Mouse (Mus musculus) kidney, embryonic 15.5 days (tissue): Measurements from ENCODE around the gene Kif26b. TPM values are rescaled to one million over a fixed set of nuclear protein-coding genes. Genes with fewer than 3 reads are reported as not detected.

Experiments
- ATAC-seq: fragments of 200-750 bp; cut with Nextera tagmentation; replicated peaks from 2 replicates; pipeline ENCODE4 v1.8.0; 2017; ENCODE audit warnings: moderate TSS enrichment; ENCODE audit not compliant: low FRiP score
- H3K27ac ChIP-seq: fragments of 300-500 bp; sonication (generic); 2 replicates; pipeline ENCODE4 v1.5.1; 2015; ENCODE audit warnings: mild to moderate bottlenecking, inconsistent platforms
- H3K27me3 ChIP-seq: fragments of 300-500 bp; sonication (generic); 2 replicates; pipeline ENCODE4 v1.6.1; 2015; ENCODE audit warnings: inconsistent platforms
- H3K36me3 ChIP-seq: fragments of 300-500 bp; sonication (generic); 2 replicates; pipeline ENCODE4 v1.6.1; 2015; ENCODE audit warnings: inconsistent platforms
- H3K4me1 ChIP-seq: fragments of 300-500 bp; sonication (generic); 2 replicates; pipeline ENCODE4 v1.6.1; 2015; ENCODE audit warnings: inconsistent platforms
- H3K4me2 ChIP-seq: fragments of 300-500 bp; sonication (generic); 2 replicates; pipeline ENCODE4 v1.6.1; 2015; ENCODE audit warnings: moderate library complexity, mild to moderate bottlenecking, inconsistent platforms
- H3K4me3 ChIP-seq: fragments of 300-500 bp; sonication (generic); replicated peaks from 2 replicates; pipeline ENCODE4 v1.5.1; 2015; ENCODE audit warnings: mild to moderate bottlenecking, inconsistent platforms
- H3K9ac ChIP-seq: fragments of 300-500 bp; sonication (generic); 2 replicates; pipeline ENCODE4 v1.6.1; 2015; ENCODE audit warnings: mild to moderate bottlenecking, inconsistent platforms
- H3K9me3 ChIP-seq: fragments of 300-500 bp; sonication (generic); replicated peaks from 2 replicates; pipeline ENCODE4 v1.6.1; 2016; ENCODE audit warnings: inconsistent platforms
- WGBS: fragments of 180-500 bp; shearing (Covaris S2); methylation state at CpG from one replicate; pipeline ENCODE4 v1.1.7; 2015; ENCODE audit warnings: mixed read lengths; 5-methylcytosine and 5-hydroxymethylcytosine counted together
- polyA plus RNA-seq: library from polyadenylated mRNA; unstranded; fragments of >200 nt; fragmentation: Nextera tagmentation; extraction: Ambion mirVana; gene quantifications from 2 replicates; pipeline ENCODE4 v1.2.1, GENCODE M21; 2015

Kif26b gene
- polyA plus RNA-seq, 1 experiment from 2014 or later: 13.2 TPM

- H3K4me2 ChIP-seq: peak overlapping the region; percentile 12; the same call in 1 of the 2 replicates
- 28% methylated on average over 8 of the region's 8 CpGs for WGBS
- no peak overlapping the region for H3K9ac ChIP-seq
- H3K9me3 ChIP-seq: no peaks in the 10 kb centered on the region
- peaks cover 29% of the 10 kb centered on the region for H3K4me1 ChIP-seq
- no peak overlapping the region for H3K4me3 ChIP-seq
- H3K27ac ChIP-seq: peak overlapping the region; percentile 55
- H3K27me3 ChIP-seq: no peaks in the 10 kb centered on the region
- H3K36me3 ChIP-seq: peaks cover 14% of the 10 kb centered on the region
- ATAC-seq: peak; percentile 68
Observed at GRCm38 (mm10) chr1:178542990-178543944, 14.3 kb downstream of the Kif26b start.

GRCm38 (mm10) chr1:178544585-178544984, 15.7 kb downstream of the Kif26b start:
- no peak overlapping the region for H3K4me3 ChIP-seq
- peaks cover 10% of the 10 kb centered on the region for H3K36me3 ChIP-seq
- 75% methylated on average over 3 of the region's 3 CpGs for WGBS
- H3K27me3 ChIP-seq: no peaks in the 10 kb centered on the region
- H3K4me2 ChIP-seq: no peak overlapping the region
- no peak for ATAC-seq
- H3K9ac ChIP-seq: no peak overlapping the region
- no peaks in the 10 kb centered on the region for H3K9me3 ChIP-seq
- H3K27ac ChIP-seq: no peak overlapping the region
- peaks cover 29% of the 10 kb centered on the region for H3K4me1 ChIP-seq

GRCm38 (mm10) chr1:178549576-178549975, 20.7 kb downstream of the Kif26b start:
- H3K4me2 ChIP-seq: no peak overlapping the region
- H3K9ac ChIP-seq: no peak overlapping the region
- 92% methylated on average over 4 of the region's 4 CpGs for WGBS
- peaks cover 24% of the 10 kb centered on the region for H3K4me1 ChIP-seq
- no peak overlapping the region for H3K4me3 ChIP-seq
- no peaks in the 10 kb centered on the region for H3K27me3 ChIP-seq
- peaks cover 10% of the 10 kb centered on the region for H3K36me3 ChIP-seq
- no peak overlapping the region for H3K27ac ChIP-seq
- ATAC-seq: no peak
- no peaks in the 10 kb centered on the region for H3K9me3 ChIP-seq

- Histone ChIP-seq H3K36me3 (peaks cover 10% of the 10 kb centered on the region), H3K4me2 (no peak overlapping the region), H3K4me1 (peaks cover 22% of the 10 kb centered on the region), H3K27me3 (no peaks in the 10 kb centered on the region), H3K4me3 (no peak overlapping the region), H3K9ac (no peak overlapping the region), H3K27ac (no peak overlapping the region), H3K9me3 (no peaks in the 10 kb centered on the region)
- WGBS: 96% methylated on average over 5 of the region's 5 CpGs
- ATAC-seq: no peak
Observed at GRCm38 (mm10) chr1:178550477-178551047, 21.6 kb downstream of the Kif26b start.

GRCm38 (mm10) chr1:178552278-178552897, 23.5 kb downstream of the Kif26b start:
- H3K27ac ChIP-seq: no peak overlapping the region
- peak; percentile 46; the same call in 1 of the 2 replicates for ATAC-seq
- no peaks in the 10 kb centered on the region for H3K27me3 ChIP-seq
- no peak overlapping the region for H3K4me3 ChIP-seq
- H3K9ac ChIP-seq: no peak overlapping the region
- H3K9me3 ChIP-seq: no peaks in the 10 kb centered on the region
- WGBS: 72% methylated on average over 6 of the region's 6 CpGs
- H3K4me2 ChIP-seq: no peak overlapping the region
- H3K4me1 ChIP-seq: peaks cover 22% of the 10 kb centered on the region
- H3K36me3 ChIP-seq: peaks cover 12% of the 10 kb centered on the region

- ATAC-seq: no peak
- Histone ChIP-seq H3K9me3 (no peaks in the 10 kb centered on the region), H3K4me1 (peaks cover 22% of the 10 kb centered on the region), H3K4me2 (no peak overlapping the region), H3K9ac (no peak overlapping the region), H3K27ac (no peak overlapping the region), H3K27me3 (no peaks in the 10 kb centered on the region), H3K4me3 (no peak overlapping the region), H3K36me3 (peaks cover 14% of the 10 kb centered on the region)
- WGBS: 57% methylated on average over 10 of the region's 10 CpGs
Observed at GRCm38 (mm10) chr1:178552898-178553284, 24.0 kb downstream of the Kif26b start.

- Histone ChIP-seq H3K4me2 (no peak overlapping the region), H3K4me3 (no peak overlapping the region), H3K27me3 (no peaks in the 10 kb centered on the region), H3K9me3 (no peaks in the 10 kb centered on the region), H3K36me3 (peaks cover 25% of the 10 kb centered on the region), H3K4me1 (peaks cover 21% of the 10 kb centered on the region), H3K9ac (no peak overlapping the region), H3K27ac (no peak overlapping the region)
- 93% methylated on average over 8 of the region's 8 CpGs for WGBS
- no peak for ATAC-seq
Observed at GRCm38 (mm10) chr1:178556226-178556625, 27.3 kb downstream of the Kif26b start.

- WGBS: 92% methylated on average over 1 of the region's 1 CpGs
- ATAC-seq: no peak
- Histone ChIP-seq H3K36me3 (peaks cover 25% of the 10 kb centered on the region), H3K4me2 (no peak overlapping the region), H3K9ac (no peak overlapping the region), H3K27ac (no peak overlapping the region), H3K4me3 (no peak overlapping the region), H3K27me3 (no peaks in the 10 kb centered on the region), H3K9me3 (no peaks in the 10 kb centered on the region), H3K4me1 (no peaks in the 10 kb centered on the region)
Observed at GRCm38 (mm10) chr1:178560043-178560442, 31.1 kb downstream of the Kif26b start.

GRCm38 (mm10) chr1:178563834-178564233, 34.9 kb downstream of the Kif26b start:
- ATAC-seq: no peak
- Histone ChIP-seq H3K9ac (no peak overlapping the region), H3K4me2 (no peak overlapping the region), H3K27ac (no peak overlapping the region), H3K4me3 (no peak overlapping the region), H3K27me3 (no peaks in the 10 kb centered on the region), H3K36me3 (peaks cover 11% of the 10 kb centered on the region; the same call in 1 of the 2 replicates), H3K4me1 (0 out of 2 replicates have a peak, but pooled peaks cover 2% of the 10 kb centered on the region), H3K9me3 (no peaks in the 10 kb centered on the region)
- 63% methylated on average over 2 of the region's 2 CpGs for WGBS

- Histone ChIP-seq H3K9me3 (no peaks in the 10 kb centered on the region), H3K4me2 (no peak overlapping the region), H3K4me3 (no peak overlapping the region), H3K27me3 (0 out of 2 replicates have a peak, but pooled peaks cover 2% of the 10 kb centered on the region), H3K4me1 (0 out of 2 replicates have a peak, but pooled peaks cover 7% of the 10 kb centered on the region), H3K36me3 (peaks cover 7% of the 10 kb centered on the region; the same call in 1 of the 2 replicates), H3K9ac (no peak overlapping the region), H3K27ac (no peak overlapping the region)
- ATAC-seq: no peak
- 38% methylated on average over 4 of the region's 4 CpGs for WGBS
Observed at GRCm38 (mm10) chr1:178564800-178565199, 35.9 kb downstream of the Kif26b start.

GRCm38 (mm10) chr1:178568551-178569545, 39.9 kb downstream of the Kif26b start:
- H3K4me3 ChIP-seq: no peak overlapping the region
- H3K27ac ChIP-seq: no peak overlapping the region
- no peaks in the 10 kb centered on the region for H3K9me3 ChIP-seq
- H3K4me1 ChIP-seq: 0 out of 2 replicates have a peak, but pooled peaks cover 7% of the 10 kb centered on the region
- no peaks in the 10 kb centered on the region for H3K36me3 ChIP-seq
- H3K9ac ChIP-seq: no peak overlapping the region
- H3K27me3 ChIP-seq: 0 out of 2 replicates have a peak, but pooled peaks cover 2% of the 10 kb centered on the region
- ATAC-seq: no peak
- no peak overlapping the region for H3K4me2 ChIP-seq
- WGBS: 50% methylated on average over 7 of the region's 7 CpGs
